Mouse (Mus musculus) megakaryocyte, embryonic 14.5 days (primary cell): Measurements from ENCODE around the gene Astn1.

Experiments used
- FLI1 ChIP-seq: IDR thresholded peaks from 2 replicates; pipeline ENCODE4 v1.6.1; 2012; ENCODE audit warnings: low read length, inconsistent platforms, mixed read lengths
- GATA1 ChIP-seq: IDR thresholded peaks from 3 replicates; pipeline ENCODE4 v1.6.1; 2012; ENCODE audit warnings: mixed read lengths, low read length, inconsistent platforms, borderline replicate concordance

DNA sequence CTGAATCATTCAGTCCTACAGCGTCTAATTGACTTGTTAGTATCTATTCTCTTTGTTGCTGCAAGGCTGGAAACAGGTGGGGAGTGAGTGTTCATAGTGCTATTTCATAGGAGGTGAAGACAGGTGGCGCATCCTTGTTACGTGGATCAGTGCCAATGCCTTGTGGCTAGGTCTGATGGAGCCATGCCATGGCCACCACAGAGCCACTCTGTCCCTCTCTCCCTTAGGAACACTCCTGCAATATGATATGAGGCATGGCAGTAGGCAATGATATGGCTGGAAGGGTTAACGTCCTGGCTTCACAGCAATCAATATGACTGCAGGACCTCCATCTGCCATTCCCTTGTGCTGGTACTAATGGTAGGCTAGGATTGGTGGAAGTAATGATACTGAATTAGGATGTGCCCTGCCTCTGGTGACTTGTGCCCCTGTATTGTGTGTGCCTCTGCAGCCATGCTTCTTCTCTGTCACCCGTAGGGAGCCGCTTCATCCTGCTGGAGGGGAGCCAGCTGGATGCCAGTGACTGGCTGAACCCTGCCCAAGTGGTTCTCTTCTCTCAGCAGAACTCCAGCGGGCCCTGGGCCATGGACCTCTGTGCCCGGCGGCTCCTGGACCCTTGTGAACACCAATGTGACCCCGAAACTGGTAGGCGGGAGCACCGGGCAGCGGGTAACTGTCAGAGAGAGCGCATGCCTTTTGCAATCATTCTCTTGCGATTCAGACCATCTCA, 148.6 kb downstream of the Astn1 start:
- TF ChIP-seq GATA1 (no peak), FLI1 (no peak)
